Mouse (Mus musculus): ENCODE data around the gene Kiss1r.

Gene Kiss1r

DNA sequence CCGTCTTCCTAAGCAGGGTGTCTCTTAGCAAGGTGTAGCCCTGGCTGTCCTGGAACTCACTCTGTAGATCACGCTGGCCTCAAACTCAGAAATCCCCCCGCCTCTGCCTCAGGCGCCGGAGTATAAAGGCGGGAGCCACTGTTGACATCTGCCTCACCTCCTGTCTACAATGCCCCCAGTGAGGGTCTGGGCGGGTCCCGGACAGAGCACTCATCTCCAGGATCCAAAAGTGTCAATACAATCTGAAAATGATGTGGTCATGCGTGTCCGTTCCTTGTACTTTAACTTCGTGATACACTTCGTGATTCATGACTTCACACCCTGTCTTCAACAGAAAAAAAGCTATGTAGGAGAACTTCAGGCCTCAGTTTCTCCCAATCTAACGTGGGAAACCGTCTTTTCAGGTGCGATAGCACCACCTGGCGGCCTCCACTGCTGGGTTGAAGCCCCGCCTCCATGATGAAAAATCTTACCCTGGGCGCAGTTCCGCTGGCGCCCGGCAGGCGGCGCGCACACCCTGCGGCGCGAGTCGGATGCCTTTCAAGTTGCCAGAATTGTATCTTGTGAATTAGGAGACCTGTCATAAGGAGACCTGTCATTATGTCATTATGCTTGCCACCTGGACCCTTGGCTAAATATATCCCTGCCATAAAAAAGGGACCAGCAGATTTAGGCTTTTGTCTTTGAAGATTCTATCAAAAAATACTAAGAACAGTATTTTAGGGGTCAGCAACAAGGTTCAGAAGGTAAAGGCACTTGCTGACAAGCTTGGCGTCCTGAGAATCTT lies 8.4 kb downstream of the Kiss1r start:
- peak; percentile 94 for DNase-seq (ENCODE audit: extremely low spot score, low spot score)

DNA sequence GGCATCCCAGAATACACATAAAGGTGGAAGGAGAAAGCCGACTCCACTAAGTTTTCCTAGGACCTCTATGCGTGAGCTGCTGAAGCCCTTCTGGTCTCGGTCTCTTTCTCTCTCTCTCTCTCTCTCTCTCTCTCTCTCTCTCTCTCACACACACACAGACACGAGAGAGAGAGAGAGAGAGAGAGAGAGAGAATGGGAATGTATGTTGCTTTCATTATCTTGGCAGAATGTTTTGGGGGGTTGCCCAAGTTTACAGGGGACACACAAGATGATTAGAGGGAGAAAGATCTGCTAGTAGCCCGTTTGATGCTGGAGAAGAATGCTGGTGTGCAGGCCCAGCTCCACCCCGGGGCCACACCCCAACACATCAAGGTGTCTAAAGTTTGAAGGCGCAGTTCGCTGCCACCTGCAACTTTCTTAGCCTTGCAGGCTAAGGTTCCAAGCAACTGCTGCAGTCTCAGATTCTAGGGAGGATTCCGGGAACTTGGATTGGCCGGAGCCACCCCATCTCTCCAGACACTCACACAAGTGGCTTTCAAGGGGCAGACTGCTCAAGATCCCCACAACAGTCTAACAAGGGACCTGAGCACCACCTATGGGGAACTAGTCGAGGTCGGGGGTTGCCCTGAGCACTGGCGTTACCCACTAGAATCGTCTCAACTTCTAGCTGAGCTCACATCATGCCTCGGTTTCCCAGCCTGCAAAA lies 9.2 kb downstream of the Kiss1r start:
- no peak for DNase-seq (ENCODE audit: extremely low spot score, low spot score)

DNA sequence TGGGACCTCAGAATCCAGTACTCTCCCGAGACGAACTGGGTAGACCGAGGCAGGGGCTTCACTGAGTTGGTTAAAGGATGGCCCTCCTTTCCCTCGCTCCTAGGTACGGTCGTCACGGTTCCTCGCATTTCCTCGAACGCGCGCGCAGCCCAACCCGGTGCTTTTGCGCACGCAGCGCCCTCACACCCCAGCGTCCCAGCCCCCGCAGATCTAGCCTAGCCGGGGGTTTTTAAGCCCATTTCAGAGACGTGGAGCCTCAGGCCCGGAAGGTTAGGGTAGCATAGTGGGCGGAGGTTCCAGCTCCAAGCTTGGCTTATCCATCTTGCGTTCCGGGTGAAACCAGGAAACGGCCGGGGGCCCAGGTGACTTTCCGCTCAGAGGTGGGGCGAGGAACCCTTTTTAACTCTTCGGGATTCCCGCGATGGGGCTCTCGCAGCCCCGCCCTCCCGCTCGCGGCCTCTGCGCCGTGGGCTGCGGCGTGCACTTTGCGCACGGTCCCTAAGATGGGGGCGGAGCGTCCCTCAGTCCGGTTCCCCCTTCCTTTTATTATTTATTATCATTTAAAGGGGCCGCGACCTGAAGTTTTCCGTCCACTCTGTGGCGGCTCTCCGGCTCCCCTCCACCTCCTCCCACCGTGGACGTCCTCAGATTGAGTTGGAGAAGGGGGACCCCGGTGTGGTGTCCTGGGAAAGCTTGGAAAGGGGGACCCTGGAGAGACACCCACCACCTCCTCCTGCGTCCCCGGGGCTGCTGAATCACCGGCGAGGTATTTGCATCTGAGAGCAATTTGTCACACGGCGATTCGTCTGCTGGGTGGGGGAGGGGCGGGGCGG lies 9.9 kb downstream of the Kiss1r start, which contains the start of gene Arid3a:
Arid3a (plus strand) TSS at position 553 of the 833 bp plus-strand sequence.
- DNase-seq (ENCODE audit: extremely low spot score, low spot score) = peak; percentile 94

DNA sequence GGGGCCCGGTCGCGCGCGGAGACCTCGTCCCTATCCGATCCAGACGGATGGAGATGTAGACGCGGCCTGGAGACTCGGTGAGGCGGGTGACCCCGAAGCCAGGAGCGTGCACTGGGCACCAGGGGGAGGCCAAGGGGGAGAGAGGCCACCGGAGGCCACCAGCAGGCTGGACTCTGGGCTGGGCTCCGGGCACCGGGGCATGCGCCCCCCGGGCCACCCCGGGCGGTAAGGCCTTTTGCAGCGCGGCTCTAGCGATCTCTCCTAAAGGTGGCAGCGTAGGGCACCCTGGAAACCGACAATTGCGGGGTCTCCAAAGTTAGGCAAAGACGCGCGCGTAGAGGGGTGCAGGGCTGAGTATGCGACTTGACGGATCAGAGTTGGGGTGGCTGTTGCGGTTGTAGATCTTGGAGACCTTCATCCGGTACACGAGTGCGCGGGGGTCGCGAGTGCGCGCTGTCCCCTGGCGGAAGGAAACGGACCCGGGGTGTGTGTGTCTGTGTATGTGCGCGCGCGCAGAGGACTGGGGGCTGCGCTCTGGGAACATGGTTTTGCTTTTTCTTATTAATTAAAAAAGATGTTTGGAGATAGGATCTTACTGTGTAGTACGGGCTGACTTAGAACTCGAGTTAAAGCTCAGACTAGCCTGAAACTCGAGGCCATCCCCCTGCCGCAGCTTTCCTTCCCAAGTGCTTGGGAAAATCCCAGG lies 10.7 kb downstream of the Kiss1r start:
- peak; percentile 90 for DNase-seq (ENCODE audit: extremely low spot score, low spot score)

DNA sequence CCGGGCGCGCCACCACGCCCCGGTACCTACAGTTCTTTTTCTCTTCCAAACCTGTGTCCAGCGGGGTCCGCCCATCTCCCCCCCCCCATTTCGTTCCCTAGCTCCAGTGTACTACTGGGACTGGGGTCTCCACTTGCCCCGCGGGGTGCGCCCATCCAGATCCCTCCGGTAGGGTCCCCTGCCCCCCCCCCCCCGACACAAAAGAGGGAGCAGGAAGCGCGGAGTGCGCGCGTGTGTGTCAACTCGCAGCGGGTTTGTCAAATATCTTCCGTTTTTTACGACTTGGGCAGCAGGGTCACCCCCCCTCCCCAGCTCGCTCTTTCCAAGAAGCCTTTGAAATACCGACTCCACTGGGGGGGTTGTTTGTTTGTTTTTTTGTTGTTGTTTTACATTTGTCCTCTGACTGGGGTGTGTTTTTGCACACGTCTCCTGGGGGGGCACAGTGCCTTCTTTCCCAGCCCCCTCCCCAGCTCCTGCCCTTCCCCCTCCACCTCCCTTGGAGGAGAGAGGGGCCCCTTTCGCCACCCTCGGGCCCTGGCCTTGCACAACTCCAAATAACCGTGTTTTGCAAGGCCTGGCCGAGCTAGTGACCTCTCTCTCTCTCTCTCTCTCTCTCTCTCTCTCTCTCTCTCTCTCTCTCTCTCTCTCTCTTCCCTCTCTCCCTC lies 11.4 kb downstream of the Kiss1r start:
- DNase-seq (ENCODE audit: extremely low spot score, low spot score) = peak; percentile 72

DNA sequence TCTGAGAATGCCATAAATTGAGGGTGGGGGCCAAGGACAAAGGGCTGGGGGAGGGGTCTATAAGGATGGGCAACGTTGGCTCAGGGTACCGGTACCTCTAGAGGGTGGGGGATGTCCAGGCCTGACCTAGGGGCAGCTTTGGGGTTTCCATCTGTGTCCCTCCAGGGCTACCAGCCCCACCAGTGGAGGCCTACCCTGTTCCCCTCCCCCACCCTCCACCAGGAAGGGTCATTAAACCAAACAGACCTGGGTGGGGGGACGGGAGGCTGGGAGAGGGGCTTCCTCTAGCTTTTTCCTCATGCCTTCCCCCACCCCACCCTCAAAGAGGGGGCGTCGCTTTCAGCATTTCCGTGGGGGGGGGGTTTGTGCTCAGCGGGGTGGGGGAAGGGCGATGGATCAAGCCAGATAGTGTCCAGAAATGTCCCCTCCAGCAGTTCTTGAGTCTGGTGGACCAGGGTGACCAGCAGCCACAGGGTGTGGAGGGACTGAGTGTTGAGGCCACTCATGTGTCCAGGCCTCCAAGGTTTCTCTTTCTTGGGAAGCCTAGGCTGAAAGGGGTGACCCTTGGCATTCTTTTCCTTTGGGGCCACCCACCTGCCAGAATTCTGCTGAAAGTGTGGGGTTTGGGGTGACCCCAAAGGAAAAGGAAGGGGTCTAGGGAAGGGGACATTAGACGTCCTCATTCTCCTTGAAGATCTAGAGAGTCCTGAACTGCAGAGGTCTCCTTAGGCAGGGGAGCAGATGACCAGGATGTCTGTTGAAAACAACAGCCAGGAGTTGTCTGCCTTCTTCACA lies 12.3 kb downstream of the Kiss1r start:
- no peak for DNase-seq (ENCODE audit: extremely low spot score, low spot score)

DNA sequence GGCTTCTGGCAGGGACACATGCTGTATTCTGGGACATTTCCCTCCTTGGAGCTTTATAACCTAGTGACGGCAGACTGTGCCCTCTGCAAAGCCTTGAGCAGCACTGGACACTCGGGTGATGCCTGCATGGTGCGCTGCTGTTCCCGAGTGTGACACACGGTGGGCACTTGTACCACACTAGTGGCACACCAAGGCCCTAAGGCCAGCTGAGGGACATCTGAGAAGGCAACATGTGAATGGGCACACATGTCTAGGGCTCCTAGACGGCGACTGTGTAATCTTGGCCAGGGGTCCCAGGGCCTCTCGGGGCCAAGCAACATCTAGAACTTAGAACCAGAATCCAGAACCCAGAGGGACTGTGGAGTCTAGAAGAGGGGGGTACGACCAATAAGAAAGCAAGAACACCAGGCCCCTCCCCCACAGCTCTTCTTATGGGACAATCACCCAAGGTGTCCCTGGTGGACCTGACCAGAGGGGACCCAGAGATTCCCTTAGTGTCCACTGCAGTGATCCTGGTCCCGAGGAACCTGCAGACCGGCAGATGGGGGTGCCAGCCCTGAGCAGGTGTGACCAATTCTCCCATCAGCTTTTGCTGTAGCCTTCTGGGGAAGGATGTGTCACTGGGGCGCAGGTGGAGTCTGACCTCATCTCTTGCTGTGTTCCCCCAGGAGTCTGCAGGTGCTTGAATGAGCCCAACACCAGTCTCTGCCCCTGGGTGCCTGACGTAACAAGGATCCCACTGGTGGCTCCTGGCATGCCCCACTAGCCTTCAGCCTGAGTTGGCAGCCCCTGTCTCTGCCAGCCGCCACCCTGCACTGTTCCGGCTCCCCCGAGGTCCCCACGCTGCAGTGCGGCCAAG lies 13.4 kb downstream of the Kiss1r start:
- DNase-seq (ENCODE audit: extremely low spot score, low spot score) = no peak

DNA sequence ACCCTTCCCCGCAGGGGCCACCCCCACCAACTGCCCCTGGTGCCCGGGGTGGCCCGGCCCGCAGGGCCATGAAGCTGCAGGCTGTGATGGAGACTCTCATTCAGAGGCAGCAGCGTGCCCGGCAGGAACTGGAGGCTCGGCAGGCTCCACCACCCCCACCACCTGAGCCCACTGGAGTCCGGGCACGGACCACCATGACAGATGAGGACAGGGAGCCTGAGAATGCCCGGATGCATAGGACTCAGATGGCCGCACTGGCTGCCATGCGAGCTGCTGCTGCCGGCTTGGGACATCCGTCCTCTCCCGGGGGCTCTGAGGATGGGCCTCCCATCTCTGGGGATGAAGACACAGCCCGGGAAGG lies 14.0 kb downstream of the Kiss1r start:
- no peak for DNase-seq (ENCODE audit: extremely low spot score, low spot score)

DNA sequence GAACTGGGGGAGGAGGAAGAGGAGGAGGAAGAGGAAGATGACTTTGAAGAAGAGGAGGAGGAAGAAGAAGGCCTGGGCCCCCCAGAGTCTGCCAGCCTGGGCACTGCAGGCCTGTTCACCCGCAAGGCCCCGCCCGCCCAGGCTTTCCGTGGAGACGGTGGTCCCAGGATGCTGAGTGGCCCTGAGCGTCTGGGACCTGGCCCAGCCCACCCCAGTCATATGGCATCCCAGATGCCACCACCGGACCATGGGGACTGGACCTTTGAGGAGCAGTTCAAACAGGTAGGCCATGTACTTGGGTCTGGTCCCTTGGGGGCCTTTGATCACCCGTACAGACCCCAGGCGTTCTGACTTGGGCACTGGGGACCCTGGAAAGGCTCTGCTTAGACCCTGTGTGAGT lies 15.0 kb downstream of the Kiss1r start:
- DNase-seq (ENCODE audit: extremely low spot score, low spot score) = no peak

DNA sequence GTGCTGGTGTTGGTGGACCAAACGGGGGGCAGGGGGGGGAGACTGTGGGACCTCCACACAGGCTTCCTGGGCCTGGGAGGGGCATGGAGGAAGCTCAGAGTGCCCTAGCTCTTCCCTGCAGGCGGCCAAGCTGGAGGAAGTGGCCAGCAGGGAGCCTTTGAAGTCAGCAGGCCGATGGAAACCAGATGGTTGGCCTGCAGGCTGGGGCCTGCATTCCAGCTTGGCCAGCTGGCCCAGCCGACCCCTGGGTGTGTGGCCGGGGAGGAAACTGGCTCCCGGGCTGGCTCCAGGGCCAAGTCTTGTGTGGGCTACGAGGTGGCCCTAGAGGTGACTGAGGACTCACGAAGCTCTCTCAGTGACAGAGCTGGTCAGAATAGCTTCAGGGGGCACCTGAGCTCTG lies 16.0 kb downstream of the Kiss1r start:
- peak; percentile 81 for DNase-seq (ENCODE audit: extremely low spot score, low spot score)

DNA sequence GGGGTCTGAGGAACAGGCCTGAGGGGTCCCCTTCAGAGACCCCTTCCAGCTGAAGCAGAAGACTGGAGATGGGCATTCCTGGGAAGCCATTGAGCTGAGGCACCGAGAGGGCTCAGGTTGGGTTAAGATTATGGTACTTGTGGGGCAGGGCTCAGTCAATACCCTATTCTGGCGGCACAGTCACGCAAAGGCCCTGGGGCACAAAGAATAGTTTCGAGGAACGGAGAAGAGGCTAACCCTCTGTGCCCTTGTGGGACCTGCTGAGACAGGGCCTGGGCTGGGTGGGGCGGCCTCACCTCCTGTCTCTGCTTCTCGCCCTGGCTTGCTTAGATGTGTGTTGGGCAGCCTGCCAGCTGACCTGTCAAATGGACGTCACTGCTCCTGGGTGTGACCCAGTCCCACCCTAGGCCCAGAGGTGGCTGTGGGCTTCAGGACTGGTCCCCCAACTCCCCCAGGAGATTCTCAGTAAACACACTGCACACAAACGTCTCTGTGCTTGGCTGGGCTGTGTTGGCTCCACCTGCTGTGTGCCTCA lies 16.4 kb downstream of the Kiss1r start:
- DNase-seq (ENCODE audit: extremely low spot score, low spot score) = no peak

DNA sequence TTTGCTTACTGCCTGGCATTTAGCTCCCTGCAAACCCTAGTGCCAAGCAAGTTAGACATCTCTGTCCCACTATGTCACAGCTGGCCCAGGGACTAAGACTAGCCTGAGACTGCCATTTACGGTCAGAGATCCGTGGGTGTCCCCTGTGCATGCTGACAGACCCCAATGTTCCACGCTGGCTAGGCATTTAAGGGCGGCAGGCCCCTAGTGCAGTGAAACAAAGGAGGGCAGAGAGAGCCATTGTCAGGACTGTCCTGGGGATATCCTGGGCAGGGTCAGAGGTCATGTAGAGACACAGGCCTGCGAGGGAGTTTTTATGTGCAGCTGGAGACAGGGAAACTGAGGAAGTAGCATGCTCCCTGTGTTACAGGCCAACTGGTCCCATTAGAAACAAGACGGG lies 17.1 kb downstream of the Kiss1r start:
- DNase-seq (ENCODE audit: extremely low spot score, low spot score) = no peak

DNA sequence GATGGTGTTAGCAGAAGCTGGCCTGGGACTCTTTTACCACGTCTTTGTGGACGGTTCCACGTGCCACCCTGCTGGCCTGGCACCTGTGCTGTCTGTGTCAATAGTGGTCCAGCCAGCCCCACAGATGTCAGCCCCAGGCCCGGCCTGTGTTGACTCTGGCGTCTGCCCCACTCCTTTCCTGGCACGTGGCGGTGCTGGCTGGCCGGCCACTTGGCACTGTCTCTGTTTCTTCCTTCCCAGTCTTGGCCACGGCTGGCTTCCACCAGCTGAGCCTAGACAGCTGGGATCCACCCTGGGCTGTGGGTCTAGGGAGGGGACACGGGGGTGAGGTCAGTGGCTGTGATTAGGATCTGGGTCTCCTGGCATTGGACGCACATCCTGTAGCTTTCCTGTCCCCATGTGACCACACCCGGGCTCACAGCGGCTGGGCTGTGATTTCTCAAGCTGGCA lies 17.5 kb downstream of the Kiss1r start:
- DNase-seq (ENCODE audit: extremely low spot score, low spot score) = no peak

DNA sequence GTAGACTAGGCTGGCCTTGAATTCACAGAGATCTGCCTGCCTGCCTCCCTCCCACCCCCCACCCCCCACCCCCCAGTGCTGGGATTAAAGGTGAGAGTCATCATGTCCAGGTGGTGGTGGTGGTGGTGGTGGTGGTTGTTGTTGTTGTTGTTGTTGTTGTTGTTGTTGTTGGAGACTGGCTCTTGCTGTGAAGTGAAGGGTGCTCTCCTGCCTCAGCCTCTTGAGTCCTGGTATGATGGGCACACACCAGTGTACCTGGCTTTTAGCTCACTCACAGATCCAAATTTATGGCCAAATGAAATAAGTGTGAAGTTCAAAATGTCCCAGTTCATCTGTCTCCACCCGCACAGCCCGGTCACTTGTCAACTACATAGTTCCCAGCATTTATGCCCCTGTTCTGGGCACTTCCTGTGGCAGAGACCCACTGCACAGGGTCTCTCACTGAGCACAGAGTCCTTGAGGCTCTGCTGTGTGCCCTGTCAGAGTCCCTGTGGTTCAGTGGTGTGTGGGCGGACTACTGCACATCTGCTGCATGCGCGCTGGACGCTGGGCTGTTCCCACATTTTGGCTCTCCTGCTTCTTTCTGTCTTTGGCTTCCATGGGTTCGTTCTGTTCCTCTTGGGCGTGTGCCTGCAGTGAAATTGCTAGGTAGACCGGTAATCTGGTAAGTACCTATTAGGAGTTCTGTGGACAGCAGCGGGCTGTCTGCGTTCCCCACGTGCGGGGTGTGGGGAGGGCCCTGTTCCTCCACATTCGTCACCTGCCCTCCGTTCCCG lies 18.2 kb downstream of the Kiss1r start:
- DNase-seq (ENCODE audit: extremely low spot score, low spot score) = no peak

DNA sequence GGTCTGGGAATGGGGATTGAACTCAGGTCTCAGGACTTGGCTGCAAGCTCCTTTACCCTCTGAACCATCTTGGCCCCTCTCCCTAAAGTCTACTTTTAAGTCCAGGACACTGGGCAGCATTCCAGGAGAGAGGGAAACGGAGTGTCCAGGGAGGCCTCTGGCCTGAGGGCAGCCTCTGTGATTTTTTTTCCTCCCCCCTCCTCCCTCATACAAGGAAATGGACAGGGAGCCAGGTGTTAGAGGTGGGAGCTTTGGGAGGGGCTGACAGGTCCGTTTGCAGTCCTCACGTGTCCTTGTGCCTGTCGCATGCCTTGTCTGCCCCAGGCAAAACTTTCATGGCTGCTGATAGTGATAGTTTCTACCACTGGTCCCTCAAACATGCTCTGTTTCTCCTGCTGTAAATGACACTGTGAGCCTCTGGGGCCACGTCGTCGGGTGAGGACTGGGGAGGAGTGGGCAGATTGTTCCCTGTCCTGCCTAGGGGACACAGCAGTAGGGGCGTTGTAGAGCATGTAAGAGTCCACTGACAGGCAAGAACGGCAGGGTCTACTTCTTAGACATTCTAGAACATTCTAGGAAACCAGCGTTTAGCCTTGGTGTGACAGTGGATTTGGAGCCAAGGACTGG lies 19.6 kb downstream of the Kiss1r start:
- DNase-seq (ENCODE audit: extremely low spot score, low spot score) = no peak

DNA sequence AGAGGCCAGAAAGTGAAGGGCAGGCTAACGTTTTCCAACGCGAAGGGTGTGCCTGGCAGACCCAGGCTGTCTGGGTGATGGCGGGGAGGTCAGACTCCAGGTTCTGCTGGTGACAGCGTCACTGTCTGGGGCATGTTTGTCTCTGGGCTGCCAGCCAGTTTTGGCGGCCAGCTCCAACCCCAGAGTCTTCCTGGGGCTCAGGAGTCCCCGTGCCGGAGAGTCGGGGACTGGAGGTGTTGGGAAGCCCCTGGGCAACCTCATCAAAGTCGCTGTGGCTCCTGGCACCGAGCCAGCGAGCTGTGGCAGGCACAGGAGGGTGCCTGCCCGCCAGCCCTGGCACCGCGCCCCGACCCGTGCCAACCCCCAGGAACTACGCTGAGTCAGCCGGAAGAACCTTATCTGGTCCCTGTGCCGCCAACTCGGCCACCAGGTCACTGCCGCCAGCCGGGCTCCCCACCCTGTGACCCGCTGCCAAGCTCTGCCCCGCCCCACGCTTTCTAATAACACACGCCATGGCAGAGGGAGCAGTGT lies 20.2 kb downstream of the Kiss1r start:
- no peak for DNase-seq (ENCODE audit: extremely low spot score, low spot score)
